ENCODE assay signal across 17 mouse cellular contexts in the genomic region with DNA sequence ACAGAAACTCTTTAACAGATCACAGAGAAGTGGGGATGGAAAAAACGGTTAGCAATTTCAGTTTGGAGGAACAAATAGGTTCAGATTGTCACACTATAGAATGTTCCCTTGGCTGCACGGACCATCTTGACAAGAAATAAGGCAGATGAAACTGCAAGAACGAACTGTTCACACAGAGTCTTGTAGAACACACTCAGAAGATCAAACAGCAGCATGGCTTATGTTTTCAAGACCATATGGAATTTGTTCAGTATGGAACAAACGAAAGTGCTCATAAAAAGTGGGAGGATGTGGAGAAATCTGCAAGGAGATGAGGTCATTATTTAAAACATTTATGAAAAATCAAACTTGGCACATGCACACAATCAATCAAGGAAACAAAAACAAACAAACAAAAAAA. TPM values are rescaled to one million over a fixed set of nuclear protein-coding genes. Genes with fewer than 3 reads are reported as not detected.
DNase-seq lines count a peak whose midpoint lies in the region; ATAC-seq and TF ChIP-seq lines count a peak whose summit lies in the region.
"Had no signal": no experiment of that assay in that cellular context is flagged by ENCODE, and none has a peak within 500 bp of the region (broad histone marks: within the 10 kb centered on the region; RNA-seq: fewer than 3 reads in every experiment).

No protein-coding gene starts in this region.

- H3K4me3 ChIP-seq in heart, embryonic 16.5 days (ENCODE audit: low read length) = no peak overlapping the region
- H3K4me3 ChIP-seq in stomach, embryonic 14.5 days (ENCODE audit: low read depth, low read length) = no peak overlapping the region
- H3K4me3 ChIP-seq in stomach, postnatal 0 days (ENCODE audit: low read depth, low read length) = no peak overlapping the region
- no peak overlapping the region for H3K4me3 ChIP-seq in limb, embryonic 10.5 days
- H3K4me3 ChIP-seq: hindbrain, embryonic 10.5 days; neural tube, embryonic 12.5 days had no signal

- H3K9me3 ChIP-seq in heart, embryonic 16.5 days (replicated peaks; ENCODE audit: control insufficient read depth, low read length) = no peaks in the 10 kb centered on the region
- H3K9me3 ChIP-seq in stomach, embryonic 14.5 days (ENCODE audit: control insufficient read depth, low read depth, low read length) = no peaks in the 10 kb centered on the region
- H3K9me3 ChIP-seq in stomach, postnatal 0 days (ENCODE audit: control insufficient read depth, low read length) = no peaks in the 10 kb centered on the region
- H3K9me3 ChIP-seq in limb, embryonic 10.5 days (replicated peaks) = no peaks in the 10 kb centered on the region
- H3K9me3 ChIP-seq: hindbrain, embryonic 10.5 days; neural tube, embryonic 12.5 days had no signal

- H3K27me3 ChIP-seq in heart, embryonic 16.5 days (ENCODE audit: control insufficient read depth, insufficient read depth, low read length) = no peaks in the 10 kb centered on the region
- no peaks in the 10 kb centered on the region for H3K27me3 ChIP-seq in stomach, embryonic 14.5 days (ENCODE audit: control insufficient read depth, insufficient read depth, low read length)
- no peaks in the 10 kb centered on the region for H3K27me3 ChIP-seq in stomach, postnatal 0 days (ENCODE audit: control insufficient read depth, insufficient read depth, low read length)
- no peaks in the 10 kb centered on the region for H3K27me3 ChIP-seq in limb, embryonic 10.5 days (ENCODE audit: low read depth, poor library complexity, severe bottlenecking)
- H3K27me3 ChIP-seq: neural tube, embryonic 12.5 days had no signal

- H3K27ac ChIP-seq in heart, embryonic 16.5 days (ENCODE audit: low read length) = peak overlapping the region; percentile 64
- peak overlapping the region; percentile 80; the same call in 1 of the 2 replicates for H3K27ac ChIP-seq in stomach, embryonic 14.5 days (ENCODE audit: low read length)
- H3K27ac ChIP-seq in stomach, postnatal 0 days (replicated peaks) = no peak overlapping the region
- peak overlapping the region; percentile 58; the same call in 1 of the 2 replicates for H3K27ac ChIP-seq in limb, embryonic 10.5 days
- H3K27ac ChIP-seq: hindbrain, embryonic 10.5 days; liver, embryonic 14.5 days; neural tube, embryonic 12.5 days had no signal

- TF ChIP-seq CTCF in stomach, postnatal 0 days (IDR thresholded peaks at IDR 0.05; ENCODE audit: low read depth) = no peak

- H3K4me1 ChIP-seq in heart, embryonic 16.5 days (ENCODE audit: control insufficient read depth, insufficient read depth, low read length) = peaks cover 6% of the 10 kb centered on the region; the same call in 1 of the 2 replicates
- peaks cover 10% of the 10 kb centered on the region for H3K4me1 ChIP-seq in stomach, embryonic 14.5 days (ENCODE audit: control insufficient read depth, insufficient read depth, low read length)
- H3K4me1 ChIP-seq in stomach, postnatal 0 days (replicated peaks; ENCODE audit: control insufficient read depth, insufficient read depth) = no peaks in the 10 kb centered on the region
- H3K4me1 ChIP-seq in limb, embryonic 10.5 days = peaks cover 17% of the 10 kb centered on the region
- H3K4me1 ChIP-seq: hindbrain, embryonic 10.5 days; neural tube, embryonic 12.5 days had no signal

- TF ChIP-seq EP300 in stomach, postnatal 0 days (optimal IDR thresholded peaks at IDR 0.05) = no peak

- H3K4me2 ChIP-seq in heart, embryonic 16.5 days (ENCODE audit: low read depth, low read length) = no peak overlapping the region
- H3K4me2 ChIP-seq in stomach, embryonic 14.5 days (replicated peaks; ENCODE audit: low read depth, low read length) = no peak overlapping the region
- H3K4me2 ChIP-seq in stomach, postnatal 0 days (replicated peaks; ENCODE audit: low read depth) = no peak overlapping the region
- H3K4me2 ChIP-seq: neural tube, embryonic 12.5 days had no signal

- WGBS in heart, embryonic 16.5 days = 48% methylated on average over 4 of the region's 4 CpGs
- 38% methylated on average over 4 of the region's 4 CpGs for WGBS in stomach, embryonic 14.5 days
- WGBS in stomach, postnatal 0 days = 42% methylated on average over 4 of the region's 4 CpGs
- 58% methylated on average over 4 of the region's 4 CpGs for WGBS in limb, embryonic 10.5 days

- H3K9ac ChIP-seq in heart, embryonic 16.5 days (ENCODE audit: low read length) = no peak overlapping the region
- H3K9ac ChIP-seq in stomach, embryonic 14.5 days (replicated peaks; ENCODE audit: low read depth, low read length) = no peak overlapping the region
- H3K9ac ChIP-seq in stomach, postnatal 0 days (ENCODE audit: low read length) = no peak overlapping the region
- H3K9ac ChIP-seq: liver, embryonic 14.5 days; neural tube, embryonic 12.5 days had no signal

- no peak for ATAC-seq in heart, embryonic 16.5 days (replicated peaks; ENCODE audit: extremely low read depth, insufficient read depth, low FRiP score)
- no peak for ATAC-seq in stomach, embryonic 14.5 days (ENCODE audit: insufficient number of reproducible peaks, insufficient read depth, low FRiP score, low read depth)
- ATAC-seq in stomach, postnatal 0 days (ENCODE audit: low FRiP score, low TSS enrichment) = no peak
- ATAC-seq: CD4-positive, CD25-positive, alpha-beta regulatory T cell, adult 4 months; inflammation-experienced regulatory T-cells, adult 6 months; lung, postnatal 0 days had no signal

- H3K36me3 ChIP-seq in heart, embryonic 16.5 days (ENCODE audit: control insufficient read depth, insufficient read depth) = no peaks in the 10 kb centered on the region
- no peaks in the 10 kb centered on the region for H3K36me3 ChIP-seq in stomach, embryonic 14.5 days (ENCODE audit: control insufficient read depth, insufficient read depth, low read length)
- H3K36me3 ChIP-seq in stomach, postnatal 0 days (ENCODE audit: control insufficient read depth, insufficient read depth, low read length) = no peaks in the 10 kb centered on the region
- H3K36me3 ChIP-seq in limb, embryonic 10.5 days = no peaks in the 10 kb centered on the region
- H3K36me3 ChIP-seq: hindbrain, embryonic 10.5 days; neural tube, embryonic 12.5 days had no signal

- DNase-seq in heart, postnatal 4 days = no peak
- DNase-seq in stomach, postnatal 0 days (ENCODE audit: low spot score) = no peak
- DNase-seq in limb, embryonic 10.5 days (ENCODE audit: low spot score) = no peak
- no peak for DNase-seq in urinary bladder, postnatal 14 days (ENCODE audit: low spot score)
- DNase-seq in cerebellum, postnatal 36 days = no peak
- DNase-seq: adrenal gland, postnatal 14 days; cerebellum, adult 8-10 months; right cerebral cortex, postnatal 4 days had no signal

RNA-seq across cellular contexts. Expression of a gene that starts 58.2 kb away (rescaled TPM):
- polyA plus RNA-seq in heart, embryonic 16.5 days (2015; fragmentation: Nextera tagmentation; extraction: Ambion mirVana) = 245 and 273 TPM in 2 replicates
- total RNA-seq in heart, postnatal 4 days (2021) = 100 to 1,000 TPM; 104 to 106 TPM
- 432 and 471 TPM in 2 replicates for polyA plus RNA-seq in stomach, embryonic 14.5 days (2014; fragmentation: Nextera tagmentation; extraction: Ambion mirVana)
- polyA plus RNA-seq in stomach, postnatal 0 days (2015; fragmentation: Nextera tagmentation; extraction: Ambion mirVana) = 157 and 183 TPM in 2 replicates
- 587 and 597 TPM in 2 replicates for polyA plus RNA-seq in limb, embryonic 10.5 days (2016; fragmentation: Nextera tagmentation; extraction: Ambion mirVana)
- total RNA-seq: MEL had no signal
- polyA plus RNA-seq: CD4-positive, CD25-positive, alpha-beta regulatory T cell, adult 4 months had no signal
